Mouse (Mus musculus) megakaryocyte, embryonic 14.5 days (primary cell): ENCODE measurements around the gene Tas2r143. TPM values are rescaled to one million over a fixed set of nuclear protein-coding genes. Genes with fewer than 3 reads are reported as not detected.
A peak's percentile ranks its signal among the peaks of the same experiment; 100 is the strongest.

Source experiments
- H3K27me3 ChIP-seq: replicated peaks from 2 replicates; pipeline ENCODE3; 2012; ENCODE audit warnings: inconsistent platforms
- H3K36me3 ChIP-seq: replicated peaks from 2 replicates; pipeline ENCODE3; 2012; ENCODE audit warnings: low read length, inconsistent platforms, mixed read lengths
- H3K4me1 ChIP-seq: 2 replicates; pipeline ENCODE4 v1.6.1; 2012; ENCODE audit warnings: inconsistent platforms
- H3K4me3 ChIP-seq: replicated peaks from 2 replicates; pipeline ENCODE3; 2012; ENCODE audit warnings: moderate library complexity, mild to moderate bottlenecking, inconsistent platforms
- H3K9me3 ChIP-seq: 2 replicates; pipeline ENCODE4 v1.6.1; 2012; ENCODE audit warnings: inconsistent platforms
- FLI1 ChIP-seq: IDR thresholded peaks from 2 replicates; pipeline ENCODE4 v1.6.1; 2012; ENCODE audit warnings: low read length, inconsistent platforms, mixed read lengths
- GATA1 ChIP-seq: IDR thresholded peaks from 3 replicates; pipeline ENCODE4 v1.6.1; 2012; ENCODE audit warnings: mixed read lengths, low read length, inconsistent platforms, borderline replicate concordance
- polyA plus RNA-seq: library from polyadenylated mRNA; stranded (reverse); fragments of >175 nt; gene quantifications from 2 replicates; pipeline ENCODE4 v1.2.3, GENCODE M21; 2012; ENCODE audit warnings: low replicate concordance; ENCODE audit not compliant: insufficient read depth

Gene Tas2r143
- polyA plus RNA-seq, 1 experiment = not detected

DNA sequence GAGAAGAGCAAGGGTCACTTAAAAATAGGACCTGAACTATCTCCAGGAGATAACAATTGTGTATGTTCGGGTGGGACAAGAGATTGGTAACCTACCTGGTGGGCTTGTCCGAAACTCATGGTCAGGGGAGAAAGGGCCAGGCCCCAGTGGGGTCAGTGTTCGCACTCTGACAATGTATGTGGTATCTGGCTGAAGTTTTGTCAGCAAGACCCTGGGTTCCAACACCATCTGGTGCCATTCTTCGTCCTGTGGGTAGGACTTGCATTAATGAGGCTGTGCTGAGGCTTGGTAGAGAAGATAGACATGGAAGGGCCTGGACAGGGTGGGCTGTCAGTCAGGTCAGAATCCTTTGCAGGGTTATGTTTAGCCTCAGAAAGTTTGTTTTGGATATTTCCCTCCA is 36.0 kb upstream of the Tas2r143 start:
- H3K27me3 ChIP-seq = no peaks in the 10 kb centered on the region
- peaks cover 69% of the 10 kb centered on the region for H3K36me3 ChIP-seq
- H3K9me3 ChIP-seq = no peaks in the 10 kb centered on the region
- TF ChIP-seq FLI1 = no peak
- no peak for TF ChIP-seq GATA1
- H3K4me1 ChIP-seq = peaks cover 69% of the 10 kb centered on the region
- no peak overlapping the region for H3K4me3 ChIP-seq

DNA sequence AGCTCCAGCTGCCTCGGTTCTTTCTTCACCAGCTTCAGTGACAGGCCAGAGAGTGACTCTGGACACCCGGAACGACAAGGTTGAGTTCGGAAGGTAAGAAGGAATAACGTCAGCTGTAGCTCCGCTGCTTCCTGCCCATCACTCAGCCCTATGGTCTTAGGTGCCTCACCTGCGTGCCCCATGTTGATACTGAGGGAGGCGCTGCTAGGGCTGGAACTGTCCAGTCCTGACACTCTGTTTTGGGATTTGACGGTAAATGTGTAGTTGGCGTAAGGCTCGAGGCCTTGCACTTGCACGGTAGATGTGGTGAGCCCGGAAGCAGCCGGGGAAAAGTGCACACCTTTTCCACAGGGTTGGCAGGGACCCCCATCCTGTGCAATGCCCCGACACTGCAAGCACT is 35.4 kb upstream of the Tas2r143 start:
- peak overlapping the region; percentile 14 for H3K4me3 ChIP-seq
- peaks cover 63% of the 10 kb centered on the region for H3K36me3 ChIP-seq
- TF ChIP-seq FLI1 = no peak
- TF ChIP-seq GATA1 = no peak
- no peaks in the 10 kb centered on the region for H3K9me3 ChIP-seq
- peaks cover 64% of the 10 kb centered on the region for H3K4me1 ChIP-seq
- no peaks in the 10 kb centered on the region for H3K27me3 ChIP-seq

DNA sequence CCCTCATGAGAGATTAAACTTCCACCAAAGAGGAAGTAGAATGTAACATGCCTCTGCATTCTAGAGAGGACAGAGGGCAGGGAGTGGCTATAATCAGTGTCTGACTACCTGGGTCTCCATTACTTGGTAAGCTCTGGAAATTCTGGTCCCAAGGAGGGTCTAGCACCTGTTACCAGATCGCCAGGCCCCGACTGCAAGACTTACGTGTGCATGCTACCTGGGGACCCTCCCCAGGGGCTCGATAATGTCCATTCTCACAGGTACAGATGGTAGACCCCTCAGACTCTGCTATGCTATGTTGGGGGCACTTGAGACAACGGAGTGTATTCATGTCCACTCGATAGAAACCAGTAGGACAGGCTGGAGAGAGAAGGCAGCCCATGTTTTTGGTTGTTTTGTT is 34.8 kb upstream of the Tas2r143 start:
- no peak for TF ChIP-seq GATA1
- no peak for TF ChIP-seq FLI1
- H3K4me1 ChIP-seq = peaks cover 61% of the 10 kb centered on the region

DNA sequence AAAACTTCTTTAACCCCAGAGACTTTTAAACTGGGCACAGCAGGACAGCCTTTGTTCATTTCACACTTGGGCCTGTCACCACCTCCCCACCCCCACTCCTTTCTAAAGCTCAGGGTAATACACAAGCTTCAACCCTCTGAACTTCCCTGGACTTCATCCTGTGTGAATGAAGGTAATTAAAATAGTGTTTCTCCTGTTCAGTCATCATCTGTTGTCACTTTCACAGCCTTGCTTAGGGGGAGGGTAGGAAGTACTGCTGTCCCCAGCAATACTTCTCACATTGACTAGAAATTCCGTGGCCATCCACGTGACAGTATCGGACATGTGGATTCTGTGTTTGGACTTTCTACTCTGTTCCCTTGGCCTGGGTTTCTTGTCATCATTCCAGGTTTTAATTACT is 30.2 kb upstream of the Tas2r143 start:
- H3K27me3 ChIP-seq = no peaks in the 10 kb centered on the region
- H3K4me3 ChIP-seq = no peak overlapping the region
- H3K36me3 ChIP-seq = peaks cover 13% of the 10 kb centered on the region
- no peaks in the 10 kb centered on the region for H3K9me3 ChIP-seq
- peaks cover 57% of the 10 kb centered on the region for H3K4me1 ChIP-seq
- no peak for TF ChIP-seq FLI1
- TF ChIP-seq GATA1 = no peak

More for the DNA sequence above, 34.8 kb upstream of the Tas2r143 start:
- no peaks in the 10 kb centered on the region for H3K9me3 ChIP-seq
- H3K36me3 ChIP-seq = peaks cover 57% of the 10 kb centered on the region
- no peaks in the 10 kb centered on the region for H3K27me3 ChIP-seq
- no peak overlapping the region for H3K4me3 ChIP-seq

DNA sequence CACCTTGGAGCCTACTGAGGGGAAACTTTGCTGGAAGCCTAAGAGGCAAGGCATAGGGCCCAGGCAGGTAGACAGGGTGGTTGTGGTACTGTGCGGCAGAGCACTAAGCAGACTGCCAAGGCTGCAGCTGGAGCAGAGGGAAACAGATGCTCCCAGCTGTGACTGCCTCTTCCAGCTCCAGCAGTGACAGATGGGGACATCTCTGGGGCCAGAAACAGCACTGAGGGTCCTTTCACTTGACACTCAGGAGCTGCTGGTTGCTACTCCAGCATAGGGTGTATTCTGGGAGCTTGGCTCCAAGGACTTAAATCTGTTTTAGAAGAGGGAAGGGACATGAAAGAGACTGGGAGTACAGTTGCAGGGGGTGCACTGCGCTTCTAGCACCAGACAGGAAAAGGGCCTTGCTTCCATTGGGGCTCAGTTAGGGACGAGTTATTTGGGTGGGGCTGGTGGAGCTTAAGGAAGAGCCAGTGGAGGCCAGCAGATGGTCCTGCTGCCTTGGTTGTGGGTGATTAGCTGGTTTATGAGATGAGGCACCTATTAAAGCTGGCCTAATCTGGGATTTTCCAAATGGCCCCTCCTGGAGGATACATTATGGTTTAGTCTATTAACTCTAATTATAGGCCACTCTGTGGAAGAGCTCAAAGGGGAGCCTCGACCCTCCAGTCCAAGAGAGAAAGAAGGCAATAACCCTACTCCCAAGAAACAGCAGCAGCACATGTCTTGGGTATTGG is 29.2 kb upstream of the Tas2r143 start:
- Histone ChIP-seq H3K36me3 (peaks cover 6% of the 10 kb centered on the region), H3K9me3 (no peaks in the 10 kb centered on the region), H3K4me1 (peaks cover 59% of the 10 kb centered on the region), H3K4me3 (no peak overlapping the region), H3K27me3 (no peaks in the 10 kb centered on the region)
- TF ChIP-seq GATA1 = no peak
- TF ChIP-seq FLI1 = no peak

DNA sequence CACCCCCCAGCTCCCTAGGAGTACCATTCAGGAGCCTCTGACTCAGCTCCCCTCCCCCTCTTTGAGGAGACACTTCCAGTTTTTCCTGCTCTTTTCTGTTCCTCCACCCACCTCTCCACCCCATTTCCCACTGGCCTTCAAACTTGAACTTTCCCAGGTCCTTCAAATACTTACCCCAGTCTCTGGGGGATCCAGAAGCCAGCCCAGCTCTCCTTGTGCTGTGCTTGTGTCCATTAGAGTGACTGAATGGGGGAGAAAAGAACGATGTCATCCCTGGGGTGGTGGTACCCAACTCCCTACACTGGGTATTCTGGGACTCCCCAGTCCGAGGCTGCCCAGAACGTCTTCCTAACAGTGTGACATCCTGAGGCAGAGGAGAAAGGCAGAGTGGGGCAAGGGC is 28.0 kb upstream of the Tas2r143 start:
- no peak overlapping the region for H3K4me3 ChIP-seq
- peaks cover 4% of the 10 kb centered on the region for H3K36me3 ChIP-seq
- no peaks in the 10 kb centered on the region for H3K9me3 ChIP-seq
- TF ChIP-seq GATA1 = no peak
- TF ChIP-seq FLI1 = no peak
- no peaks in the 10 kb centered on the region for H3K27me3 ChIP-seq
- H3K4me1 ChIP-seq = peaks cover 71% of the 10 kb centered on the region

DNA sequence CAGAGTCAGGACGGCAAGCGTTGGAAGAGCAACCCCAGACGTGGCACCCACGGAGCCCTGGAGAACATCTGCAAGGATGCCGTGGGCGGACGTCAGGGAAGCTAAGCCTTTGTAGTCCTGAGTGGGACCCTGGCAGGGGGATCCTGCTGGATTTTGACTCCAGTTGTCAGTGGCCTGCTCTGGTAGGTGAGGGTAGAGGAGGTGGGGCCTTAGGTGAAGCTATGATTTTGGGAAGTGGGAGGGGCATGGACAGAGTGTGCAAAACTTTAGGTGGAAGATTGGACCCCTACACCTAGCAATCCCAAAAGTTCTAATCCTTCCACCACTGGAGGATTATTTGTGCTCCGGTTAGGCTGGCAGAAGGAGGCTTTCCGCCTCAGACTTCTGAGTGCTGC is 27.6 kb upstream of the Tas2r143 start:
- Histone ChIP-seq H3K9me3 (no peaks in the 10 kb centered on the region), H3K27me3 (no peaks in the 10 kb centered on the region), H3K36me3 (peaks cover 3% of the 10 kb centered on the region), H3K4me1 (peaks cover 74% of the 10 kb centered on the region), H3K4me3 (no peak overlapping the region)
- TF ChIP-seq FLI1 (no peak), GATA1 (no peak)

DNA sequence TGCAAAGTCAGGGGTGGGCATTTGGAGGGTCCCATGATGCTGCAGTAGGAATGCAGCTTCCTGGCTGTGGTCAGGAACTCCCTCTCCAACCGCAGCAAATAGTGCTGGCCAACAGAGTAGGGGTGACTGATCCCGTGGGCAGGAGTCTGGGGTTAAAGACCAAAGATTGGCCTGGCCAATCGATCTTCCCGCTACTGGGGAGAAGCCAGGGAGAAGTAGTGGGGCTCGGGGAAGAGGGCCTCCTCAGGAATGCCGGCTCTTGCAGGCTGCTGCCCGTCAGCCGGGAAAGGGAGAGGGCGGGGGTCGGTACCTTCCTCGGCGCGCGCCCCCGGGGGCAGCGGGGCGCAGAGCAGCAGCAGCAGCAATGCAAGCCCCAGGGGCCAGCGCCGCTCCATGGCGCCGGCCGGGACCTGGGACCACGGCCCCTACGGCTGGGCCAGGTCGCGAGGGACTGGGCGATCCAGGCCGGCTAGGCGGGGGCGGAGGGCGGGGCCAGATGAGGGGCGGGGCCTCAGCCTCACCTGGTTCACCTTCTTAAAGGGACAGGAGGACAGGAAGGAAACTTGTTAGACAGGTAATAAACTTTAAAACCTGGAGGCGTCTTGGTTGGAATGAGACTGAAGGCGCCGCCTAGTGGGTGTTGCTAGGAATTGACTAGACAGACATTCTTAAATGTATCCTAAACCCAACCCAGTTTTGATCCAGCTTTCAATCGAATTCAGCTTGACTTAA is 27.1 kb upstream of the Tas2r143 start, which contains the start of gene Epha1:
Gene Epha1, minus strand, starts transcription at position 453 of the 732 bp plus-strand sequence.
- TF ChIP-seq FLI1 = no peak
- TF ChIP-seq GATA1 = no peak
- Histone ChIP-seq H3K9me3 (no peaks in the 10 kb centered on the region), H3K4me1 (peaks cover 73% of the 10 kb centered on the region), H3K4me3 (peak within 1 kb of the TSS; percentile 88), H3K36me3 (no peaks in the 10 kb centered on the region), H3K27me3 (no peaks in the 10 kb centered on the region)

DNA sequence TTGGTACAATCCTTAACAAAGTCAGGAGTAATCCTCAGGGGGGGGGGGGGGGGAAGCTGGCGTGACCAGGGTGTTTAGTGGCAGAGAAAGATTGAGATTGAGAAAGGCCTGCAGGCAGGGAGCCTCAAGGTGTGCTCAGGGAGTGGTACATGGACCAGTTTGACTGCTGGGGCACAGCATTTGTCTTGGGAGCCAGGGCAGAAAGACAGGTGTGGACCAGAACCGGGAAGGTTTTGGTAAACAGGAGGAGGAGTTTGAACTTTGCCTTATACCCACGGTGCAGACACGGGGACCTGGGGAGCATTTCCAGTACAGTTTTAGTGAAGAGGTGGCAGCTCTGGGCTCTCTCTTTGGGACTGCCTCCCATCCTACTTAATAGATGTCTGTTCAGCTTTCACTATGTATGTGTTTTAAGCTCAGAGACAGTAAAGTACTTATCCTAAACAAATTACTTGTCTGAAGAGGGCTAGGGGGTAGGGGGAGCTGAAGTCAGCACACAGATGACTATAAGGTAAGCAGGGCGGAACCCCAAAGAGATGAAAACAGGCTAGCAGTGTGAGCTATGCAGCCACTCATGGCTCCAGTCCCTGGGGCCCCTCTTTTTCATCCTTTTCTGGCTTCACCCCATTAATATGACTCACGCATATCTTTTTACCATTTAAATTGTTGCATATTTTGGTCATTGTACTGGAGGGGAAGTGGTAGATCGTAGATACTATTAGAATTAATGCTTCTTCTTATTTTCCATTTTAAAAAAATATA is 26.2 kb upstream of the Tas2r143 start:
- Histone ChIP-seq H3K4me1 (peaks cover 73% of the 10 kb centered on the region), H3K9me3 (no peaks in the 10 kb centered on the region), H3K36me3 (no peaks in the 10 kb centered on the region), H3K4me3 (peak overlapping the region; percentile 88), H3K27me3 (no peaks in the 10 kb centered on the region)
- TF ChIP-seq GATA1 (no peak), FLI1 (no peak)
